Mouse (Mus musculus) natural killer cell, adult 2 months (primary cell): ENCODE results near the gene Lpar3.
A peak's percentile ranks its signal among the peaks of the same experiment; 100 is the strongest.

ENCODE experiments used
- DNase-seq, 2 experiments: peaks; one replicate each; pipeline ENCODE4 v3.0.0; 2022; ENCODE audit warnings: low spot score in 2 of 2

Gene Lpar3

GRCm38 (mm10) chr3:146309586-146309985 lies 88.8 kb downstream of the Lpar3 start:
- no peak for DNase-seq

DNA sequence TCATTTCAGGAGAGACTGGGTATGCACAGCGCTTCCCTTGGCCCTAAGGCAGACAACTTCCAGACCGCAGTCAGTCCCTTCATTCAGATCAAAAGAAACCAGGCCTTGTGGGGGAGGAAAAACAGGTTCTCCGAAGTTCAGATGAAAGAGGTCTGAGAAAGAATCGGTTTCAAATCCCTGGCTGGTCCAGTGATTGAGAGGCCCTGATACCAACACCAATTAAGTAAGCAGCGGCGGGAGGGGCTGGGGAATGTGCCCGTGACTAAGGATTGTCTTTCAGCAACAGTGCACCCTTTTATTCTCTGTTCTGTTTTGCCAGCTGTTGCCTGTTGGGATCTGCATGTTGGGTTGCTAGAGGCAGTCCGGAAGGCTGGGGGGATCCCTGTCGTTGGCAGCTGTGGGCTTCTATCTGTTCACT lies 90.4 kb downstream of the Lpar3 start:
- DNase-seq, result no peak

- DNase-seq, result no peak
These were observed 94.7 kb downstream of the Lpar3 start for GRCm38 (mm10) chr3:146315414-146315813.

- DNase-seq, result no peak
These were observed 95.5 kb downstream of the Lpar3 start for GRCm38 (mm10) chr3:146316293-146316692.

GRCm38 (mm10) chr3:146317366-146317765 lies 96.6 kb downstream of the Lpar3 start:
- DNase-seq, result no peak

DNA sequence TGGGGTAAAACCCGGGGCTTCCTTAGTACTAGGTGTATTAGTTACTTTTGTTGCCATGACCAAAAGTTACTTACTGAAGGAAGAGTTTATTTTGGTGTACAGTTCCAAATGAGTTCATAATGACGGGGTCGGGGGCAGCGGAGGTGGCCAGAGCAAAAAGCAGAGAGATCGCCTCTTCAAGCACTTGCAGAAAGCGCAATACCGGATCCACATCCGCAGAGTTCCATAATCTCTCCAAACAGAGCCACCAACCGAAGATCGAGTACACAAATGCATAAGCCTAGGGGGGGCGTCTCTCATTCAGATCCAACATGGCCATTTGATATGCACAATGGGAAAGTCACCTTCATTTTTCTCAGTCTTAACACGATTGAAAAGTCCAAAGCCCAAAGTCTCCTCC lies 97.1 kb downstream of the Lpar3 start:
- DNase-seq, result no peak

GRCm38 (mm10) chr3:146318520-146318938 lies 97.8 kb downstream of the Lpar3 start:
- no peak for DNase-seq

DNA sequence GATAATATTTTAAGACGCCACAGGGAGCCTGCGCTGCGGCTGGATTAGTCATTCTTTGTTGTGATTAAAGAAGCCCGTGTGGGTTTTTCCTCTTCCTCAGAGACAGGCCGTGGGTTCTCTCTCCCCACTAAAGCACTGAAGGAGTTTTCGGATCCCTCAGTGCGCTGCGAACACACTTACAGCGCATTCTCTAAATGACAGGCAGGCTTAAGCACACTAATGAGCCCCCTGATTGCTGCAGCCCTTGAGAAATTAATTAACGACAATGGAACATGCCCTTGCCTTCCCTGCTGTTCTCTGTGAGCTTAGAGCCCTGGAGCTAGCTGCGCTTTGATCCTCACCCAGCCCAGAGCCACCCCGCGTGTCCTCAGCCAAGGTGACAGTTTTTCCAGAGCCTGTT lies 98.2 kb downstream of the Lpar3 start:
- DNase-seq, result no peak

- DNase-seq, result no peak
These were observed 98.7 kb downstream of the Lpar3 start for GRCm38 (mm10) chr3:146319503-146319902.

DNA sequence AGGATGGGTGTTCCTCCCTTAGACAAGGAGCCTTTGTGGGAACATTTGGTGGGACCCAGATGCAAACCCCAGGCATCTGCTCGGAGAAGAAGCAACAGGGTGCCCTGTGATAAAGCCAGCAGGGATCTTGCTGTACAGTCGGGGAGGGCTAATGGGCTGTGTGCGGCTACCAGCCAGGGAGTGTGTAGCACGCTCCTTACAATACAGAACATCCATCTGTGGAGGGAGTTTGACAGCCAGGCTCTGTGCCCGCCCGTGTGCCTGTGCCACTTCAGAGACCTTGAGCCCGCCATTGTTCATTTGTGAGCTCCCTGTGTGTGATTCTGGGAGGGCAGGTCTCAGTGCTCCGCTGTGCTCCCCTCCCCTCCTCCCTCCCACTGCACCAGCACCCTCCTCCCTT lies 104.2 kb downstream of the Lpar3 start:
- DNase-seq, result no peak

DNA sequence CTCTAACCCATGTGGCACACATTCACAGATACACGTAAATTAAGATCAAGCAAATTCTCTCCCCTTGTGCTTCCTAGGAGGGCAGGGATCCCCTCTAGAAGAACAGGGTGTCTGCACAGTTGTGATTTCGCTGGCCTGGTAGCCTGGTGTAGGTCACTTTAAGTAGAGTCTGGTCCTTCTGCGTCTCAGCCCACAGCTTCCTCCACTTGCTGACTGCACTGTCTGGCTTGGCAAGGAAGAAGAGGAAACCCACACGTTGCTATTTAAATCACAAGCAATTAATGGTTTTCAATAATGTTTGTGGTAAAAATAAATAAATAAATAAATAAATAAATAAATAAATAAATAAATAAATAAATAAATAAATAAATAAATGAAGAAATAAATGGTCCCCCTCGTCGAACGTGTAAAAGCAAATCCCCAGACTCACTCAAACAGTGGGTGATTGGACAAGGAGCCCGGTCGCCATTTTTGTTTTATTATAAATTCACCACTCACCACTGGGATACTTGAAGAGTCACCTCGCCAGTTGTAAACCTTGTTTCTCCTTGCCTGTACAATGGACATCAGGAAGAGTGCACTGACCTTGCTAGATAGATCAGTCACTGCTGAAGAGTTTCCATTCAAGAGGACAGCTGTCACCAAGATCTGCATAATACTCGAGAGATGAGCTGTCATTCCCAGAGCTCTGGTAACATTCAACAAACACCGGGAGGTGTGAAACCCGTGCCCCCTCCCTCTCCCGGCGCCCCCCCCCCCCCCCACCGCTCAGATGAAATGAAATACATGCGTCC lies 106.2 kb downstream of the Lpar3 start:
- DNase-seq, result no peak

DNA sequence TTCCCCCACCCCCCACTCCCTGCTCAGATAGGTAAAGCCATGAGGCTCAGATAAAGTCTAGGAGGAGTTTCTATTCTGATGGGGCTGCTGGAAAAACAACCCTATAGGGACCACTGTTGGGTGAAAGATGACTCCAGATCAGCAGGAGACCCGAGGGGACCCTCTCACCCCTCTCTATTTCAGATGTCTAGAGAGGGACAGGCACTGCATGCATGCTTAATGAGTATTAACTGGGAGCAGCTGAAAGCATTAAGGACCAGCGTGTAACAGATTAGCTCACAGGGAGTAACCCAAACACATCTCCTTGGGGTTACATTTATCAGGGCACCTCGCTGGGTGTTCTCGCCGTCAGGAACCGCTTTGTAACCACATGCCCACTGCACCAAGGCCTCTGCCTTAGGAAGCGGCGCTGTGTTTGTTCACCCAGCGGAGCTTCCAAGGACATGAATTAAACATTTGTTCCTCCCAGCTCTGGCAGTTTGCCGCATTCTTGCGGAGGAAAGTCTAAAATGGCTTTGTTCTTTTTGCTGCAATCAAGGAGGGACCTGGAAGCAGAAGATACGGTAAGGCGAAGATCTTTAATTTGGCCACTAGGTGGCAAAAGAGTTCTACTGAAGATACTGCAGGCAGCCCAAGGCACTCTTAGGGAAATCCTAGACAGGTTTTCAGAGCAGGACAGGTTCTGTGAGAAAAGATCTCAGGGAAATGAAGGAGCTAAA lies 106.9 kb downstream of the Lpar3 start:
- peak; percentile 51 to 54 for DNase-seq

DNA sequence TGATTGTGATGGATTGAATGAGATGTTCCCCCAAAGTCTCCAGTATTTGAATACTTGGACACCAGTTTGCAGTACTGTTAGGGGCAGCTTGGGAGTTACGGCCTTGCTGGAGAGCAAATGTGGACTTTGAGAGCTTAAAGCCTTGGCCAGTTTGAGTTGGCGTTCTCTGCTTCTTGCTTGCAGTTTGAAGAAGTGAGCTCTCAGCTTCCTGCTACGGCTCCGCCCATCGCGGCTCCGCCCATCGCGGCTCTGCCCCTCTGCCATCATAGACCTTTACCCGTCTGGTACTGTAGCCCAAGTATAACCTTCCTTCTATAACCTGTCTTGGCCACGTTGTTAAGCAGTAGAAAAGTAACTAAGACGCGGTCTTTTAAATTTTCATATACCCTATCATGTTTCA lies 108.0 kb downstream of the Lpar3 start:
- peak; percentile 42 to 44 for DNase-seq

DNA sequence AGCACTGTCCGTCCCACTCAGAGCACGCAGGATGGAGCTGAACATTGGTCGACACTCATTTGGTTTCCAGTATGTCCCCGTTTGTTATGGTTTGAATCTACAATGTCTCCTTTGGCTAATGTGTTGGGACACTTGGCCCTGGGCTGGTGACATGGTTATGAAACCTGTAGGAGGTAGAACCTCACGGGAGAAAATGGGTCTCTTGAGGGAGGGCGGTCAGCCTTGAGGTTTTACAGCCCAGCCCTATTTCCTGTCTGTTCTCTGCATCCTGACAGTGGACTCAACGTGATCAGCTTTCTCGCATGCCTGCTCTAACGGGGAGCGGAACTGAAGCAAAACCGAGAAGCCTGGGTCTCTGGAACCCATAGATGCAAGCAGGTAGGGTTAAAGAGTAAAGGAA lies 111.1 kb downstream of the Lpar3 start:
- peak; percentile 33 to 50 for DNase-seq

- peak; percentile 33 to 64 for DNase-seq
These were observed 112.5 kb downstream of the Lpar3 start for GRCm38 (mm10) chr3:146333270-146333669.

DNA sequence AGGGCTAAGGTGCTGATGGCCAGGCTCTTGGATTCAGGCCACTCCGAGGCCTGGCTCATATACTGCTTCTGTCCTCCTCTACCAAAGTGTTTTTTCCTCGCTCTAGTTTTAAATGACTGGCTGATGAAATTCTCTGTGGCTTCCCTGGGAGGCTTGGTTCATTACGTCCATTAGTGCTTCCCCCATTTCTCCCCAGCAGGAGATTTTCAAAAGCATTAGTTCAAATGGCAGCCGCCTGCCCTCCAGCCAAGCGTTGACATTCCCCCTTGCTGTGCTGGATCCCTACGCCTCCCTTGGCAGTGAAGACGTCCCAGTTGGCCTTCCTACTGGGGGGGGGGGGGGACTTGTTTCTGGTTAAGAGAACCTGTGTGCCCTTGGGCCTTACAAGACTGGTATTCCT lies 113.3 kb downstream of the Lpar3 start:
- no peak for DNase-seq
